Mouse (Mus musculus) neural tube, embryonic 13.5 days (tissue): ENCODE data around the gene Xcl1. TPM values are rescaled to one million over a fixed set of nuclear protein-coding genes. Genes with fewer than 3 reads are reported as not detected.

Source experiments
- ATAC-seq: fragments of 200-750 bp; cut with Nextera tagmentation; 2 replicates; pipeline ENCODE4 v1.8.0; 2017; ENCODE audit warnings: low read depth, mild to moderate bottlenecking, moderate TSS enrichment, moderate library complexity
- H3K27ac ChIP-seq: fragments of 300-500 bp; sonication (generic); replicated peaks from 2 replicates; pipeline ENCODE4 v1.5.1; 2015; ENCODE audit warnings: moderate library complexity, mild to moderate bottlenecking, inconsistent platforms
- H3K27me3 ChIP-seq: fragments of 300-500 bp; sonication (generic); 2 replicates; pipeline ENCODE4 v1.6.1; 2015; ENCODE audit warnings: mild to moderate bottlenecking, inconsistent platforms
- H3K36me3 ChIP-seq: fragments of 300-500 bp; sonication (generic); 2 replicates; pipeline ENCODE4 v1.6.1; 2015; ENCODE audit warnings: mild to moderate bottlenecking, inconsistent platforms
- H3K4me1 ChIP-seq: fragments of 300-500 bp; sonication (generic); replicated peaks from 2 replicates; pipeline ENCODE4 v1.6.1; 2015; ENCODE audit warnings: inconsistent platforms
- H3K4me2 ChIP-seq: fragments of 300-500 bp; sonication (generic); 2 replicates; pipeline ENCODE4 v1.6.1; 2015; ENCODE audit warnings: inconsistent platforms, mild to moderate bottlenecking, moderate library complexity
- H3K4me3 ChIP-seq: fragments of 300-500 bp; sonication (generic); 2 replicates; pipeline ENCODE4 v1.5.1; 2015; ENCODE audit warnings: mild to moderate bottlenecking, inconsistent platforms
- H3K9ac ChIP-seq: fragments of 300-500 bp; sonication (generic); 2 replicates; pipeline ENCODE4 v1.6.1; 2015; ENCODE audit warnings: moderate library complexity, mild to moderate bottlenecking, inconsistent platforms
- H3K9me3 ChIP-seq: fragments of 300-500 bp; sonication (generic); 2 replicates; pipeline ENCODE4 v1.6.1; 2016; ENCODE audit warnings: inconsistent platforms
- WGBS: fragments of 180-500 bp; shearing (Covaris S2); methylation state at CpG from one replicate; pipeline ENCODE4 v1.1.7; 2015; 5-methylcytosine and 5-hydroxymethylcytosine counted together
- polyA plus RNA-seq: library from polyadenylated mRNA; unstranded; fragments of >200 nt; fragmentation: Nextera tagmentation; extraction: Ambion mirVana; gene quantifications from 2 replicates; pipeline ENCODE4 v1.2.1, GENCODE M21; 2015

Xcl1 gene
- polyA plus RNA-seq, 1 experiment from 2014 or later = not detected

DNA sequence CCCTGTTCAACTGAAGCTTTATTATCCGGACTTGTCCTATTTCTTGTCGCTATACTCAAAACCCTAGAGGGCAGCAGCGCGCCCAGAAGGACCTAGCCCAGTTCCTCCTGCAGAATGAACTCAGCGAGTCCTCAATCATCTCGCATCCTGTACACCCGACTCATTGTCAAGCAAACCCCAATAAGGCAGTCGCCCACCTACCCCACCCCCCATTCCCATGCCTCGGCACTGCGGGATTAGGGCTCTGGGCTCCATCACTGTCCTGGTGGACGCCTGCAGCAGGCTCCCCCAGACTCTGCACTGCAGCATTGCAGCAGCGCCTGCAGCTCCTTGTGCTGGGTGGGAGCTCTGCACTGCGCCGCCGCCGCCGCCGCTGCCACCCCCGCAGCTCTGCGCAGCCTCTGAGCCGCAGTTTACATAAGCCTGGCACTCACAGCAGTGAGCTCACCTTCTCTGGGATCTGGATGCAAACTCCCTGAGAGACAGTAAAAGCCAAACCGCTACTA lies 36.4 kb downstream of the Xcl1 start:
- Histone ChIP-seq H3K36me3 (no peaks in the 10 kb centered on the region), H3K4me1 (peaks cover 38% of the 10 kb centered on the region), H3K4me2 (peak overlapping the region; percentile 69), H3K27ac (peak overlapping the region; percentile 92), H3K9ac (peak overlapping the region; percentile 83), H3K9me3 (no peaks in the 10 kb centered on the region), H3K27me3 (no peaks in the 10 kb centered on the region), H3K4me3 (peak overlapping the region; percentile 49)
- WGBS = under 1% methylated on average over 22 of the region's 22 CpGs
- peak; percentile 96 for ATAC-seq

- Histone ChIP-seq H3K9ac (no peak overlapping the region), H3K27me3 (no peaks in the 10 kb centered on the region), H3K27ac (peak overlapping the region; percentile 86)
Observed at GRCm38 (mm10) chr1:164897163-164897817, 38.0 kb downstream of the Xcl1 start.

GRCm38 (mm10) chr1:164896211-164897145 lies 38.8 kb downstream of the Xcl1 start:
- 53% methylated on average over 16 of the region's 16 CpGs for WGBS
- Histone ChIP-seq H3K9me3 (no peaks in the 10 kb centered on the region), H3K27me3 (no peaks in the 10 kb centered on the region), H3K36me3 (no peaks in the 10 kb centered on the region), H3K4me3 (no peak overlapping the region), H3K9ac (0 out of 2 replicates have a peak overlapping the region, but pooled peaks have one; percentile 12), H3K4me1 (peaks cover 38% of the 10 kb centered on the region), H3K27ac (peak overlapping the region; percentile 86), H3K4me2 (no peak overlapping the region)
- peak; percentile 17; the same call in 1 of the 2 replicates for ATAC-seq

More at GRCm38 (mm10) chr1:164897163-164897817, 38.0 kb downstream of the Xcl1 start:
- H3K4me2 ChIP-seq = no peak overlapping the region
- WGBS = 27% methylated on average over 5 of the region's 5 CpGs
- no peaks in the 10 kb centered on the region for H3K9me3 ChIP-seq
- H3K36me3 ChIP-seq = no peaks in the 10 kb centered on the region
- no peak overlapping the region for H3K4me3 ChIP-seq
- peak; percentile 36 for ATAC-seq
- H3K4me1 ChIP-seq = peaks cover 38% of the 10 kb centered on the region

DNA sequence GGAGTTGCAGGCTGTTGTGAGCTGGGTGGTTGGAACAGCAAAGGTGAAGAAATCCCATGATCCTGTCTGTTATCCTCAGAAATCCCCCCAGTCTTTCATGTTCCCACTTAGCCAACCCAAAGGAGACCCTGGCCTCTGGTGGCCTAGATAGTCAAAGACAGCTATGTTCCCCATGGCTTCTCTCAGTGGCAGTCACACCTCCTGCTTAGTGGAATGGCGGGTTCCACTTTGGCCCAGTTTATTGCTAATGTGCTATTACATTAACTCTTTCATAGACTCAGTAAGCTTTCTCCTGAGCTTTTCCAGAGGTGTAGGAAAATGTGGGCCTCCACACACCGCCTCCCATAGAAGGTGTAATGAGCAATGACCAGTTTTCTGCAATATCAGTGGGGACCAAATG lies 39.5 kb downstream of the Xcl1 start:
- no peak overlapping the region for H3K4me3 ChIP-seq
- WGBS = 50% methylated on average over 2 of the region's 2 CpGs
- H3K27me3 ChIP-seq = no peaks in the 10 kb centered on the region
- H3K4me1 ChIP-seq = peaks cover 38% of the 10 kb centered on the region
- no peak overlapping the region for H3K4me2 ChIP-seq
- H3K36me3 ChIP-seq = no peaks in the 10 kb centered on the region
- H3K27ac ChIP-seq = peak overlapping the region; percentile 86
- no peak for ATAC-seq
- H3K9ac ChIP-seq = no peak overlapping the region
- no peaks in the 10 kb centered on the region for H3K9me3 ChIP-seq

DNA sequence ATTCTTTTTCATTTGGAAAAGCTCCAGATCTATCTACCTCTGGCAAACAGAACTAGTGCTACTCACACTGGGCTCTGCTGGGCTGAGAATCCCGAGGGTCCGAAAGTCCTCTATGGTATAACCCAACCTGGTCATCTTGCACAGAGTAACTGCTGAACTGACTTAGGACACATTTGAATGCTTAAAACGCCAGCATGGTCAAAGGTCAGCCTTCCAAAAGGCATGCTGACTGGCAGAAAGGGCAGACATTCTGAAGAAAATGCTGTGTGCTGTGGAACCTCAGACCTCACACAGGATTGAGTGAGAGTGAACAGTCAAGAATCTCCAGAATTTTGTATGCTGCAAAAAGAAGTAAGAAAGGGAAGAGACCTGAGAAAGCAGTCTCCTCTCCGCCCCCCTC lies 45.0 kb downstream of the Xcl1 start:
- Histone ChIP-seq H3K9me3 (no peaks in the 10 kb centered on the region), H3K27me3 (no peaks in the 10 kb centered on the region), H3K4me1 (no peaks in the 10 kb centered on the region), H3K36me3 (no peaks in the 10 kb centered on the region), H3K9ac (no peak overlapping the region), H3K4me2 (no peak overlapping the region), H3K4me3 (no peak overlapping the region), H3K27ac (no peak overlapping the region)
- 82% methylated on average over 4 of the region's 4 CpGs for WGBS
- ATAC-seq = no peak

- WGBS = 78% methylated on average over 6 of the region's 6 CpGs
Observed at GRCm38 (mm10) chr1:164888563-164888962, 46.8 kb downstream of the Xcl1 start.

GRCm38 (mm10) chr1:164887775-164888174 lies 47.6 kb downstream of the Xcl1 start:
- H3K4me1 ChIP-seq = no peaks in the 10 kb centered on the region
- H3K4me2 ChIP-seq = no peak overlapping the region
- H3K36me3 ChIP-seq = no peaks in the 10 kb centered on the region
- no peak overlapping the region for H3K9ac ChIP-seq
- no peak overlapping the region for H3K27ac ChIP-seq
- WGBS = 86% methylated on average over 2 of the region's 2 CpGs
- H3K4me3 ChIP-seq = no peak overlapping the region
- ATAC-seq = no peak
- no peaks in the 10 kb centered on the region for H3K27me3 ChIP-seq
- no peaks in the 10 kb centered on the region for H3K9me3 ChIP-seq

More at GRCm38 (mm10) chr1:164888563-164888962, 46.8 kb downstream of the Xcl1 start:
- Histone ChIP-seq H3K9ac (no peak overlapping the region), H3K4me1 (no peaks in the 10 kb centered on the region), H3K27ac (no peak overlapping the region), H3K27me3 (no peaks in the 10 kb centered on the region), H3K36me3 (no peaks in the 10 kb centered on the region), H3K4me2 (no peak overlapping the region), H3K9me3 (no peaks in the 10 kb centered on the region), H3K4me3 (no peak overlapping the region)
- ATAC-seq = no peak

DNA sequence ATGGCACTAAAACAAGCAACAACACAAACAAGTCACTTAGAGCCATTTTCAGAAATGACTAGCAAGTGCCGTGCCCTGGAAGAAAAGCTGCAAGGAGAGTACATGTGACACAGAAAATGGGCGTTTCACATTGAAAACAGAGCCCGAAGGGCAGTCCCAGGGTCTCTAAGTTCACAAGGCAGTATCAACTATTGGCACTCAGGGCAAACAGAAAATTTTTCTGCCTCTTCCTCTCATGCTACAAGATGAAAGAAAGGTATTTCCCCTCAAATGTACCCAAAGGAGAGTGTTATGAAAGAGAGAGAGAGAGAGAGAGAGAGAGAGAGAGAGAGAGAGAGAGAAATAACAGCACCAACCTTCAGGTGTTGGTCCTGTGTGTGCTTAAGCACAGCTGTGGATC lies 53.4 kb downstream of the Xcl1 start:
- WGBS = 61% methylated on average over 3 of the region's 3 CpGs
- Histone ChIP-seq H3K4me1 (no peaks in the 10 kb centered on the region), H3K4me2 (no peak overlapping the region), H3K27me3 (no peaks in the 10 kb centered on the region), H3K9ac (no peak overlapping the region), H3K9me3 (no peaks in the 10 kb centered on the region), H3K4me3 (no peak overlapping the region), H3K27ac (no peak overlapping the region), H3K36me3 (no peaks in the 10 kb centered on the region)
- no peak for ATAC-seq

Other genes with a start within 250 kb of the Xcl1 start
- 0.87 and 1.1 TPM in 2 replicates for gene Dpt, start 138.9 kb downstream of the Xcl1 start, polyA plus RNA-seq
- not detected in 2 replicates for gene Tbx19, start 225.2 kb upstream of the Xcl1 start, polyA plus RNA-seq